ENCODE assay signal across 13 mouse cellular contexts in the genomic region with DNA sequence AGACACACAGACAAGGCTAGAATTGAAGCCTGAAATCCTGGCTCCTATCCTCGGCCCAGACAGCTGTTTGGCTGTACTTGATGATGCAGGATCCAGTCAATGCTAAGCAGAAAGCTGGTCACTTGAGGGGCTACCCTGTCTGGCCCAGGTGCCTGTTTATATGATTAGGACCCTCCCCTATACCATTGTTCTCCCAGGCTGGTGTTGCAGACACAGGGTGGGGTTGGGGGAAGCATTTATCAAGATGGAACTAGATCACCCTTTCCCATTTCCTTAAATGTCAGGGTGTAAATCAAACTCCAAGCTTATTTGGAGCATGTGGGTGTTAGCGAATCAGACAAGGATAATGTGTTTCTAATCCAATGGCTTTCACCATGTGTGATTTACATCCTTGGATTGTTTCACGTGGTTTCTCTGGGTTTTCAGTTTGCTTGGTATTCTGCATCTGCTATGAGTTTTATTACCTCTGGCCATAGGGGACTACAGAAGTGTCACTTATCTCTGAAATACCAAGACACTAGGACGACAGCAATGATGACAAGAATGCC.
DNase-seq lines count a peak whose midpoint lies in the region; ATAC-seq lines count a peak whose summit lies in the region.
"Had no signal": no experiment of that assay in that cellular context is flagged by ENCODE, and none has a peak within 500 bp of the region (broad histone marks: within the 10 kb centered on the region; RNA-seq: fewer than 3 reads in every experiment).

No protein-coding gene starts in this region.

- no peak overlapping the region for H3K4me2 ChIP-seq in neural tube, embryonic 11.5 days (ENCODE audit: low read depth)
- H3K4me2 ChIP-seq in hindbrain, embryonic 12.5 days (replicated peaks), result no peak overlapping the region
- H3K4me2 ChIP-seq in midbrain, embryonic 13.5 days (replicated peaks), result 0 out of 2 replicates have a peak overlapping the region, but pooled peaks have one; percentile 42
- H3K4me2 ChIP-seq: limb, embryonic 12.5 days had no signal

- no peaks in the 10 kb centered on the region for H3K36me3 ChIP-seq in neural tube, embryonic 11.5 days (ENCODE audit: control insufficient read depth, insufficient read depth, low read length)
- H3K36me3 ChIP-seq in hindbrain, embryonic 12.5 days, result no peaks in the 10 kb centered on the region
- H3K36me3 ChIP-seq in midbrain, embryonic 13.5 days, result no peaks in the 10 kb centered on the region
- H3K36me3 ChIP-seq: kidney, embryonic 15.5 days; limb, embryonic 12.5 days had no signal

- 35% methylated on average over 4 of the region's 4 CpGs for WGBS in neural tube, embryonic 11.5 days
- WGBS in hindbrain, embryonic 12.5 days, result 53% methylated on average over 4 of the region's 4 CpGs
- 37% methylated on average over 4 of the region's 4 CpGs for WGBS in midbrain, embryonic 13.5 days

- peak overlapping the region; percentile 45; the same call in 1 of the 2 replicates for H3K27ac ChIP-seq in neural tube, embryonic 11.5 days (ENCODE audit: low read depth, low read length)
- H3K27ac ChIP-seq in hindbrain, embryonic 12.5 days, result peak overlapping the region; percentile 64
- peak overlapping the region; percentile 88 for H3K27ac ChIP-seq in midbrain, embryonic 13.5 days
- H3K27ac ChIP-seq: kidney, embryonic 15.5 days; limb, embryonic 12.5 days had no signal

- DNase-seq in neural tube, embryonic 11.5 days (ENCODE audit: low spot score), result no peak
- no peak for DNase-seq in neural tube, embryonic 10.5 days (ENCODE audit: extremely low spot score, low spot score)
- DNase-seq in adrenal gland, adult 18-20 months (ENCODE audit: low spot score in 2 of 2), result no peak
- no peak for DNase-seq in heart, adult 8-10 months (ENCODE audit: low spot score)
- DNase-seq in frontal cortex, postnatal 10 days (ENCODE audit: low spot score in 2 of 2), result no peak
- DNase-seq: cerebellum, adult 2 months; lung, postnatal 4 days; thymus, adult 2 months had no signal

- peaks cover 16% of the 10 kb centered on the region for H3K4me1 ChIP-seq in neural tube, embryonic 11.5 days (ENCODE audit: control insufficient read depth, insufficient read depth, low read length)
- peaks cover 24% of the 10 kb centered on the region for H3K4me1 ChIP-seq in hindbrain, embryonic 12.5 days
- H3K4me1 ChIP-seq in midbrain, embryonic 13.5 days (replicated peaks), result peaks cover 40% of the 10 kb centered on the region

- no peak overlapping the region for H3K4me3 ChIP-seq in neural tube, embryonic 11.5 days (ENCODE audit: low read depth, low read length)
- H3K4me3 ChIP-seq in hindbrain, embryonic 12.5 days, result no peak overlapping the region
- H3K4me3 ChIP-seq in midbrain, embryonic 13.5 days (replicated peaks), result no peak overlapping the region
- H3K4me3 ChIP-seq: kidney, embryonic 15.5 days; limb, embryonic 12.5 days; myocyte had no signal

- no peak overlapping the region for H3K9ac ChIP-seq in neural tube, embryonic 11.5 days (ENCODE audit: low read length)
- no peak overlapping the region for H3K9ac ChIP-seq in hindbrain, embryonic 12.5 days
- H3K9ac ChIP-seq in midbrain, embryonic 13.5 days (replicated peaks), result peak overlapping the region; percentile 11; the same call in 1 of the 2 replicates
- H3K9ac ChIP-seq: kidney, embryonic 15.5 days; limb, embryonic 12.5 days had no signal

- H3K27me3 ChIP-seq in neural tube, embryonic 11.5 days (ENCODE audit: control insufficient read depth, insufficient read depth, low read length), result no peaks in the 10 kb centered on the region
- no peaks in the 10 kb centered on the region for H3K27me3 ChIP-seq in hindbrain, embryonic 12.5 days
- H3K27me3 ChIP-seq in midbrain, embryonic 13.5 days, result no peaks in the 10 kb centered on the region
- H3K27me3 ChIP-seq: kidney, embryonic 15.5 days had no signal

- no peaks in the 10 kb centered on the region for H3K9me3 ChIP-seq in neural tube, embryonic 11.5 days (ENCODE audit: control insufficient read depth, low read length)
- no peaks in the 10 kb centered on the region for H3K9me3 ChIP-seq in hindbrain, embryonic 12.5 days (replicated peaks)
- no peaks in the 10 kb centered on the region for H3K9me3 ChIP-seq in midbrain, embryonic 13.5 days
- H3K9me3 ChIP-seq: kidney, embryonic 15.5 days; limb, embryonic 12.5 days had no signal

- ATAC-seq in neural tube, embryonic 11.5 days (ENCODE audit: insufficient read depth, low FRiP score, low TSS enrichment), result peak; percentile 21; the same call in 1 of the 2 replicates
- peak; percentile 29; the same call in 1 of the 2 replicates for ATAC-seq in hindbrain, embryonic 12.5 days (ENCODE audit: low FRiP score)
- ATAC-seq in midbrain, embryonic 13.5 days, result peak; percentile 59
